Mouse (Mus musculus) lung, postnatal 0 days (tissue): ENCODE measurements around the gene Fat1. TPM values are rescaled to one million over a fixed set of nuclear protein-coding genes. Genes with fewer than 3 reads are reported as not detected.

Experiments
- ATAC-seq: fragments of 200-750 bp; cut with Nextera tagmentation; 2 replicates; pipeline ENCODE4 v1.8.0; 2017; ENCODE audit warnings: moderate library complexity
- DNase-seq: peaks from one replicate; pipeline ENCODE4 v3.0.0-alpha.2; 2016; ENCODE audit warnings: low spot score
- H3K27ac ChIP-seq: fragments of 300-500 bp; sonication (generic); 2 replicates; pipeline ENCODE4 v1.5.1; 2014; ENCODE audit warnings: antibody characterized with exemption, mild to moderate bottlenecking, low read length, mixed read lengths
- H3K27me3 ChIP-seq: fragments of 300-500 bp; sonication (generic); replicated peaks from 2 replicates; pipeline ENCODE4 v1.6.1; 2014; ENCODE audit warnings: low read length, mixed read lengths; ENCODE audit not compliant: insufficient read depth
- H3K36me3 ChIP-seq: fragments of 300-500 bp; sonication (generic); 2 replicates; pipeline ENCODE4 v1.6.1; 2014; ENCODE audit warnings: low read length, mixed read lengths; ENCODE audit not compliant: insufficient read depth
- H3K4me1 ChIP-seq: fragments of 300-500 bp; sonication (generic); 2 replicates; pipeline ENCODE4 v1.6.1; 2014; ENCODE audit warnings: antibody characterized with exemption, low read depth, low read length, mixed read lengths; ENCODE audit not compliant: insufficient read depth
- H3K4me2 ChIP-seq: fragments of 300-500 bp; sonication (generic); replicated peaks from 2 replicates; pipeline ENCODE4 v1.6.1; 2014; ENCODE audit warnings: low read depth, mild to moderate bottlenecking, low read length, moderate library complexity, mixed read lengths
- H3K4me3 ChIP-seq: fragments of 300-500 bp; sonication (generic); 2 replicates; pipeline ENCODE4 v1.5.1; 2014; ENCODE audit warnings: low read depth, low read length
- H3K9ac ChIP-seq: fragments of 300-500 bp; sonication (generic); replicated peaks from 2 replicates; pipeline ENCODE4 v1.6.1; 2014; ENCODE audit warnings: low read depth, mild to moderate bottlenecking
- H3K9me3 ChIP-seq: fragments of 300-500 bp; sonication (generic); 2 replicates; pipeline ENCODE4 v1.6.1; 2016; ENCODE audit warnings: low read length, mixed read lengths
- CTCF ChIP-seq: IDR thresholded peaks from 2 replicates; pipeline ENCODE4 v1.5.1; 2016; ENCODE audit warnings: antibody characterized with exemption, mild to moderate bottlenecking
- EP300 ChIP-seq: IDR thresholded peaks from 2 replicates; pipeline ENCODE4 v1.6.1; 2016; ENCODE audit warnings: antibody characterized with exemption, mild to moderate bottlenecking, control low read depth
- WGBS: fragments of 180-500 bp; shearing (Covaris S2); extraction: QIAGEN DNeasy Blood & Tissue Kit; methylation state at CpG from one replicate; pipeline ENCODE4 v1.1.7; 2014; 5-methylcytosine and 5-hydroxymethylcytosine counted together
- polyA plus RNA-seq: library from polyadenylated mRNA; unstranded; fragments of >200 nt; fragmentation: Nextera tagmentation; extraction: Ambion mirVana; gene quantifications from 2 replicates; pipeline ENCODE4 v1.2.1, GENCODE M21; 2015

Fat1 gene
- polyA plus RNA-seq, 1 experiment from 2014 or later = 7.3 TPM

GRCm38 (mm10) chr8:44936481-44936961 lies 1.3 kb downstream of the Fat1 start:
- Histone ChIP-seq H3K27me3 (no peaks in the 10 kb centered on the region), H3K4me1 (peaks cover 6% of the 10 kb centered on the region; the same call in 1 of the 2 replicates), H3K9ac (peak overlapping the region; percentile 24; the same call in 1 of the 2 replicates), H3K36me3 (no peaks in the 10 kb centered on the region), H3K27ac (0 out of 2 replicates have a peak overlapping the region, but pooled peaks have one; percentile 39), H3K9me3 (no peaks in the 10 kb centered on the region), H3K4me2 (peak overlapping the region; percentile 86), H3K4me3 (peak overlapping the region; percentile 75)
- ATAC-seq (no peak), DNase-seq (no peak)
- TF ChIP-seq EP300 = no peak
- no peak for TF ChIP-seq CTCF
- WGBS = 1% methylated on average over 16 of the region's 16 CpGs

- Histone ChIP-seq H3K27ac (peak overlapping the region; percentile 39), H3K27me3 (no peaks in the 10 kb centered on the region), H3K9ac (peak overlapping the region; percentile 24), H3K4me1 (peaks cover 6% of the 10 kb centered on the region; the same call in 1 of the 2 replicates), H3K4me3 (peak overlapping the region; percentile 75), H3K4me2 (peak overlapping the region; percentile 86), H3K36me3 (no peaks in the 10 kb centered on the region), H3K9me3 (no peaks in the 10 kb centered on the region)
- DNase-seq (peak; percentile 70), ATAC-seq (no peak)
- TF ChIP-seq EP300 (no peak), CTCF (peak; percentile 64)
- 0% methylated on average over 34 of the region's 34 CpGs for WGBS
Observed at GRCm38 (mm10) chr8:44937141-44937825, 2.0 kb downstream of the Fat1 start.

- H3K9me3 ChIP-seq = no peaks in the 10 kb centered on the region
- no peaks in the 10 kb centered on the region for H3K27me3 ChIP-seq
- WGBS = 2% methylated on average over 78 of the region's 87 CpGs
- DNase-seq = peak; percentile 95
- H3K4me1 ChIP-seq = peaks cover 6% of the 10 kb centered on the region; the same call in 1 of the 2 replicates
- no peaks in the 10 kb centered on the region for H3K36me3 ChIP-seq
- H3K9ac ChIP-seq = peak overlapping the region; percentile 56
- peak overlapping the region; percentile 75 for H3K4me3 ChIP-seq
- TF ChIP-seq EP300 = no peak
- peak; percentile 51 for TF ChIP-seq CTCF
- peak overlapping the region; percentile 80 for H3K27ac ChIP-seq
- peak overlapping the region; percentile 86 for H3K4me2 ChIP-seq
- peak; percentile 84 for ATAC-seq
Observed at GRCm38 (mm10) chr8:44937905-44938642, 2.8 kb downstream of the Fat1 start.

- no peak for ATAC-seq
- TF ChIP-seq CTCF (no peak), EP300 (no peak)
- no peak for DNase-seq
Observed at GRCm38 (mm10) chr8:44938643-44938979, 3.4 kb downstream of the Fat1 start.

GRCm38 (mm10) chr8:44945577-44945976 lies 10.3 kb downstream of the Fat1 start:
- H3K36me3 ChIP-seq = peaks cover 4% of the 10 kb centered on the region; the same call in 1 of the 2 replicates
- WGBS = 50% methylated on average over 4 of the region's 4 CpGs
- H3K9ac ChIP-seq = no peak overlapping the region
- no peak overlapping the region for H3K4me3 ChIP-seq
- H3K27me3 ChIP-seq = no peaks in the 10 kb centered on the region
- DNase-seq = no peak
- ATAC-seq = peak; percentile 35; the same call in 1 of the 2 replicates
- H3K27ac ChIP-seq = no peak overlapping the region
- H3K4me2 ChIP-seq = no peak overlapping the region
- H3K9me3 ChIP-seq = no peaks in the 10 kb centered on the region
- no peak for TF ChIP-seq CTCF
- no peak for TF ChIP-seq EP300
- H3K4me1 ChIP-seq = no peaks in the 10 kb centered on the region

More at GRCm38 (mm10) chr8:44938643-44938979, 3.4 kb downstream of the Fat1 start:
- WGBS = under 1% methylated on average over 12 of the region's 12 CpGs
- Histone ChIP-seq H3K36me3 (no peaks in the 10 kb centered on the region), H3K27ac (peak overlapping the region; percentile 80; the same call in 1 of the 2 replicates), H3K4me2 (peak overlapping the region; percentile 86), H3K9me3 (no peaks in the 10 kb centered on the region), H3K4me3 (peak overlapping the region; percentile 75), H3K9ac (peak overlapping the region; percentile 56), H3K4me1 (peaks cover 6% of the 10 kb centered on the region; the same call in 1 of the 2 replicates), H3K27me3 (no peaks in the 10 kb centered on the region)

GRCm38 (mm10) chr8:44948597-44948996 lies 13.3 kb downstream of the Fat1 start:
- Histone ChIP-seq H3K4me1 (no peaks in the 10 kb centered on the region), H3K27me3 (no peaks in the 10 kb centered on the region), H3K9ac (no peak overlapping the region), H3K9me3 (no peaks in the 10 kb centered on the region), H3K36me3 (peaks cover 32% of the 10 kb centered on the region), H3K27ac (no peak overlapping the region), H3K4me2 (no peak overlapping the region), H3K4me3 (no peak overlapping the region)
- WGBS = 77% methylated on average over 9 of the region's 9 CpGs
- ATAC-seq = no peak
- no peak for TF ChIP-seq CTCF
- TF ChIP-seq EP300 = no peak
- no peak for DNase-seq
